11 mouse cellular contexts compared by ENCODE assay signal in genomic region chr2:52981595-52981994, GRCm38 (mm10).
"Had no signal": no experiment of that assay in that cellular context is flagged by ENCODE, and none has a peak within 500 bp of the region (broad histone marks: within the 10 kb centered on the region; RNA-seq: fewer than 3 reads in every experiment).

No protein-coding gene starts in this region.

- H3K4me3 ChIP-seq: layer of hippocampus, adult 2 months; midbrain, embryonic 12.5 days had no signal

- H3K4me2 ChIP-seq: midbrain, embryonic 12.5 days had no signal

- DNase-seq: kidney, adult 9 months; kidney, postnatal 10 days; kidney, postnatal 4 days; lung, adult 18-20 months; right cerebral cortex, postnatal 14 days; thymus, postnatal 4 days had no signal

- H3K27me3 ChIP-seq: midbrain, embryonic 12.5 days had no signal

- ATAC-seq: midbrain, embryonic 16.5 days had no signal

- H3K27ac ChIP-seq: layer of hippocampus, adult 2 months; liver, embryonic 14.5 days; midbrain, embryonic 12.5 days; stomach, postnatal 0 days had no signal

- H3K9me3 ChIP-seq: midbrain, embryonic 12.5 days had no signal

- H3K36me3 ChIP-seq: midbrain, embryonic 12.5 days had no signal

- H3K9ac ChIP-seq: liver, embryonic 14.5 days; midbrain, embryonic 12.5 days had no signal
